Mouse (Mus musculus): ENCODE measurements around the gene Gm49486.

Gene Gm49486

DNA sequence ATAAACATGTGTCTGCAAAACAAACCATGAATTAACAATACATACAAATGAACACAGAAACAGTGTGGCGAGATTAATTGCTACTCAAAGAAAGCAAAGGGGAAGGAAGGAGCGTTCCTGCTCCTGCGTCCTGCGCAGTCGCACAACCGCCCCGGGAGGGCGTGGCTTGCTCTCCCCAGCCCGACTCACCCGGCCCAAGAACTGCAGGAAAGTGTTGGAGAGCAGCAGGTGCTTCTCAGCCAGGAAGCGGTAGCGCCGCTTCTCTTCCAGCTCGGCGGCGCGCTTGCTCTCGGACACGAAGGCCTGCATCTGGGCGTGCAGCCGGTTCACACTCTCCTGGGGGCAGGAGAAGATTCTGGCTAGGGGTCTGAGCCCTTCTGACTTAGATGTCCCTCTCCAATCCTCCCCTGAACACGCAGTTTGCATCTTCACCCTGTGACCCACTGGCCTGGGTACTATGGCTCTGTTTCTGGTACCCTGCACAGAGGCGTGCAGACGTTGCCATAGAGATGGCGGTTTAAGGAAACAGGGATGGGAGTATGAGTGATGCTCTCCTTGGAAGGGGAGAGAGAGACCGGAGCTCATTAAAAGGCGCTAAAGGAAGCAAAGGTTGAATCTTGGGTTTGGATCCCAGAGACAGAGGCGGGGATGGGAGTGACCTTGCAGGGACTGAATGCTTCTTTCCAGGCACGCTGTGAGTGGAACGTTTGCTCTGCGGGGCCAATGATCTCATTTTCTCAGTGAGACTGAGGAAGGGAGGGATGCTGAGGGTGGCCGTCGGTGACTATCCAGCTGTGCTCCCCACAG is 41.3 kb downstream of the Gm49486 start:
- peak; percentile 58 to 76 for DNase-seq (ENCODE audit: low spot score in 2 of 2)

DNA sequence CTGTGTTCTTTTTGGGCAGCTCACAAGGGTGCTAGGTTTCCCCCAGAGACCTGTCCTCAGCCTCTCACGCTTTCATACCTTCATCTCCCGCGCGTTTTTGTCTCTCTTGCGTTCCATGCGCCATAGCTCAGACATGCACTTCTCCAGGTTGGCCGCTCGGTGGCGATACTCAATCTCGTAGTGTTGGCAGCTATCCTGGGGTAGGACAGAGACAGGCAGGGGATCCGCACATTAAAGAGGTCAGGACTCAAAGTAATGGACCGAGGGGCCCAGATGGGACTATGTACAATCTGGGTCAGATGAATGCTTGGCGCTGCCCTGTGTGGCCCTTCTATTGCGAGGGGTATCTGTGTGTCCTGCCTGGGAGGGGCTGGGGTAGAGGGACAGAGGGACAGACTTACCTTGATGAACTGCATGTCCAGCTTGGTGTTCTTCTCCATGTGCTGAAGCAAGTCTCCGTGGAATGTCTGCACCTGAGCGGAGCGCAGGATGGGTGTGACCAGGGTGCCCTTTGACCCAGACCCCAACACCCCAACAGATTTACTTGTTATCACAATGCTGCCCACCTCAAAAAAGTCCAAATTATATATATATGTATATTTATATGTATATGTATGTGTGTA is 42.0 kb downstream of the Gm49486 start:
- no peak for DNase-seq (ENCODE audit: low spot score in 2 of 2)

DNA sequence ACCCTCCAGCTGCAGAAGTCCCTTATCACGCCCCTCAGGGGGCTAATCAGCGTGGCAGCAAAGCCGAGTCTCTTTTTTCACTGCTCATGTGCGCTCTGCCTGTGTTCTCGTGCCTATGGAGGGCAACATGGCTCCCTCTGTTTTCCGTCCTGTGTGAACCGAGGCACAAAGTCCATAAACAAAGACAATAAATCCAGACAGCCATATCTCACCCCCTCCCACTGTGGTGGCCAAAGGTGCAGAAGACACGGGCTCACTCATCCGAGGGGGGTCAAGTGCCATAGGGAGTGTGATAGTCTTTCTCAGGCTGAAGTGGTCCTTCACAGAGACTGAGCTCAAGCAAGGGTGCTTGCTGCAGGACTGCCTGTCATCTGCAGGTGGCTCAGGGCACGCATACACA is 43.8 kb downstream of the Gm49486 start:
- no peak for DNase-seq (ENCODE audit: low spot score in 2 of 2)

DNA sequence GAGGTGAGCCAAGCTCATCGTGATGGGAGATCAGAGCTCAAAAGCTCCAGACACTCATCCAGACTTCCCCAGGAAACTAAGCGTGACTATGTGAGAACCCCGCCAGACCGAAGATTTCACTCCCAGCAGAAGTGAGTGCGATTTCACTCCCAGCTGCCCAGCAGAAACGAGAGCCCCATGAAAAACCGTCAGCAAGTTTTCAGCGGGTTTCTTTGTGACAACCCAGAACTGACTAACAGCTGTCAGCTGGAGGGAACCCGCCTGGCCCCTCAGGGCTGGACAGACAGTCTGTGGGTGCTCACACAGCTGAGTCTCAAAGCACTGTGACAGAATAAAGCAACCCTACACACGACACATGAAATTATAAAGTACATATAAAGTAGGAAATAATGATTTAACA is 48.5 kb downstream of the Gm49486 start:
- DNase-seq (ENCODE audit: low spot score in 2 of 2) = no peak

DNA sequence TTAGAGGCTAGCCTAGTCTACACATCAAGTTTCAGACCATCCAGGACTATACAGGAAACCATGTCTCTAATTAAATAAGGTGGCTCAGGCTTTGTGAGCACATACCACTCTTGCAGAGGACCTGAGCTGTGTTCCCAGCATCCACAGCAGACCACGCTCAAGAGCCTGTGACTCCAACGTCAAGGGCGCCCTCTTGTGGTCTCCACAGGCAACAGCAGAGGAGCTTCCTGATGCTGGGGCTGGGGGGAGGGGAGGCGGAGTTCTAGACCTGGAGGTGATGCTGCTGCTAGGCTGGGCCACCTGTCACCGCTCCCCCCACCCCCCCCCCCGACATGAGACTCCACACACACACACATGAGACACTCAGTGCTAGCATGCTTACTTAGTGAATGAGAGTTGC is 51.0 kb downstream of the Gm49486 start:
- DNase-seq (ENCODE audit: low spot score in 2 of 2) = no peak

DNA sequence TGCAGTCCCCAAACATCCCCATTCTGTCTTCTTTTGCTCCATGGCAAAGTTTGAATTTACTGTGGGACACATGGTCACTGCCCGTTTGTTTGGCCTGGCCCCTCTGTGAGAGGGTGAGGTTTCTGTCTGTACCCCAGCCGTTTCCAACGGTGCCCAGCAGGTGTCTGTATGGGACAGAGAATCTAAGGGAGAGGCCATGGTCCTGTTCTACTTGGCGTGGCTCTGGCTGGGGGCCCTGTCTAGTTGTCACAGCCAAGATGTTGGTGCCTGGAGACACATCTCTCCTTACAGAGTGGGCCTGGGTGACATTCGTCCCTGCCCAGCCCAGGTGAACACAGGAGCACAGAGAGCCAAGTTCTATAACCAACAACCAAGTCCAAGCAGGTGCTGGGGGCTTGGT is 51.7 kb downstream of the Gm49486 start:
- no peak for DNase-seq (ENCODE audit: low spot score in 2 of 2)

DNA sequence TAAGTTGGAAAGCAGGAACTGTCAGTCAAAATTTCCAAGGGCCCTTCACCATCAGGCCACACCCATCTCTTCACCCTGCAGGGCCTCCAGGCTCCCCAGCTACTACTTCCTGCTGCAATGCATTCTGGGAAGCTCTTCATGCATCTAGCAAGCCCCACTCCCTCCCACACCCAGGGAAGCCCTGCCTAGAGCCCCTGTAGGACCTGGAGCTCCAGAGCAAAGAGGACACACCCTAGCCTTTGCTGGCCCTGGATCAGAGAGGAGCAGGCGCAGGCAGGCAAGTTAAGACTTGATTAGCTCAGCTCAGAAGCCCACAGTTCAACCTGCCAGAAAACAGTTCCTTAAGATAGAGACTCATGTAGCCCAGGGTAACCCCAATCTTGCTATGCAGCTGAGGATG is 52.2 kb downstream of the Gm49486 start:
- DNase-seq (ENCODE audit: low spot score in 2 of 2) = no peak

DNA sequence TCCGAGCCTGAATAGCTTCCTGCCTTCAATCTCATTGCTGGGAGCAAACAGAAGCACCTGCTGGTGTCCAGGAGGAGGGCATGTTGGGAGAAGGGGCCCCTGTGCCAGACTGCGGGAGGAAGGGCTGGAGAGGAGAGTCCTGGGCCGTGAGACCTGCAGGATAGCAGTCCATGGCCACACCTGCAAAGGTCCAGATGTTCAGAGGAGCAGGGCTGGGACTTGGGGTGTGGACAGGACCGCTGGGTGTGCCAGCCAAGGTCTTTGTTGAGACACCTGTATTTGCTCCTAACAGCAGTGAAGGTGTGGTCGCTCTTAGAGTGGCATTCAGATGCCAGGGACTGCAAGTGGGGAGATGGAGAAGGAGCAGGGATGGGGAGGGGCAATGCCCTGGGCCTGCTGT is 53.2 kb downstream of the Gm49486 start:
- no peak for DNase-seq (ENCODE audit: low spot score in 2 of 2)

DNA sequence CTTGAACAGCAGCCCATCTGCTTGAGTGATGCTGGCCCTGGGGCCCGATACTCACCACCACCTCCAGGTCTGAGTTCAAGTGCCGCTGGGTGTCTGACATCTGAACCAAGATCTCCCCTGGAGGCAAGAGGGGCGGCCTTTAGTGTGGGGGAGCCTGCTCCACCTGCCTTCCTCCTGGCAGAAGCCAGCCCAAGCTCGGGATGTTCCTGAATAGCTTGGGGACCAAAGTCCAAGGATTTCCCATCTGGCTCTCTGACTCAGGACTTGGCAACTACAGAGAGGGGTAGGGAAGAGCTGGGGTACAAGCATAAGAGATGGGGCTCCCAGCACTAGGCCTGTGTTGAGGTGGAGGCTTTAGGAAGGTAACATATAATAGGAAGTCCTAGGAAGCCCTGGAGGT is 54.2 kb downstream of the Gm49486 start:
- DNase-seq (ENCODE audit: low spot score in 2 of 2) = no peak

DNA sequence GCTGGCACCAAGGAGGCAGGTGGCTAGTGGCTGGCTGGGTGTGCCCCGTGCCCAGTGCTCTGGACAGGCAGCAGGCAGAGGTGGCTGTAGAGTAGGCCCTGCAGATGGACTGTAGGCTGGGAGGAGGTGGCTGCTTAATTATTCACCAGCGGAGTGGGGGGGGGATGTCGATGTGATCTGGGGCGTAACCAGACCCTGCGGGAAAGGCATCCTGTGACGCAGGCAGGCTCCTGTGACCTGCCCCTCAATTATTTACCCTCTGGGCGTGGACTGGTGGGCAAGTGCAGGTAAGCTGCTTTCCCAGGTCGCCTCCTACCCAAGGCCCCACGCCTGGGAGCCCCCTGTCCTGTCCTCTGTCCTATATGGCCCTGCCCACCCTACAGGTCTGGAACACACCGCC is 56.2 kb downstream of the Gm49486 start, which contains the start of gene Baiap2l2:
TSS of gene Baiap2l2 (minus strand) at position 139 of the 400 bp plus-strand sequence.
- no peak for DNase-seq (ENCODE audit: low spot score in 2 of 2)

DNA sequence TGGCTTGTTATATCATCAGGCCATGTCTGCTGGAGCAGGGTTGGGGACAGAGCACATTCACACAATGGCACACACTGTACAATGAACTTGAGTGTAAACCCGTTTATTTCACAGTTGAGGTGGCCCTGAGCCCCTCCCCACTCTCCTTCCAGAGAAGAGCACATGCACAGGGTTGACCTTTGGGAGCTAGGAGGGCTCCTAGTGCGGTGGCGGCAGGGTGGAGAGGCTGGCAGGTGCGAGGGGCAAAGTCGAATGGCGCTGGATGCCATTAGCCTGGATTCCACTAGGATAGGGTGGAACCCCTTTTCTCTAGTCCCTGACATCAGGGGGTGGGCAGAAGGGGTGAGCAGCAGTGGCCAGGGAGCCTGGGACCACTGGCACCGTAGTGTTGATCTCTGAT is 57.0 kb downstream of the Gm49486 start:
- DNase-seq (ENCODE audit: low spot score in 2 of 2) = no peak

DNA sequence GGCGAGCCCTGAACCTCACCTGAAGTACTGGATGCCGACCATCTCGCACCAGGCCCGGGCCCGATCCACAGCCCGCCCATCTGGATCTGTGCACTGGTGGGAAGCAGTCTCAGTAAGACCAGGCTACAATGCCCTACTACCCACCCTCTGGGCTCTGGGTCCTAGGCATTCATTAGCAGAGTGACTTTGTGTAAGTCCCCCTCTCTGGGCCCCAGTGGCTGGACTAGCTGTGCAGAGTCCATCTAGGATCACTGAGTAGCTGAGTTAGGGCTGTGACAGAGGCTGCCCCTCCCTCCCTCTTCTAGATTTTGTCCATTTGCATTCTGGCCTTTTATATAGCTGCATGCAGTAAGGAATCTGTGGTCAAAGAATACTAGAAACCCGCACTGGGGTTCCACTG is 57.9 kb downstream of the Gm49486 start:
- no peak for DNase-seq (ENCODE audit: low spot score in 2 of 2)

DNA sequence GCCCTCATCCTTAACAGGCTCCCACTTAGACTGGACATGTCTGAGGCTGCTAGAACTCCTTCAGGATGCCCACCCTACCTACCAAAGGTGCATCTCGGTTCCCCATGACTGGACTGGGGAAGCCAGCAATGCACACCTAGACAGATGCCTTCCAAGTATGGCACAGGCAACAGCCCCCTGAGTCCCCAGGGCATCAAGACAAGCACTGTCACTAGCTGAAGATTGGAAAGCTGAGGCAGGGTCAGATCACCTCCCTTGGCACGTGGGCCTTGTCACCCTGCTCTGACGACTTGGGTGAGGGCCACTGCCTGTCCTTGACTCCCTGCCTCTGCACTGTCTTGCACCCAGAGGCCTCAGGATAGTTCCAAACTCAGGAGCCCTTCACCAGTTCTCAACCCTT is 59.2 kb downstream of the Gm49486 start:
- no peak for DNase-seq (ENCODE audit: low spot score in 2 of 2)

DNA sequence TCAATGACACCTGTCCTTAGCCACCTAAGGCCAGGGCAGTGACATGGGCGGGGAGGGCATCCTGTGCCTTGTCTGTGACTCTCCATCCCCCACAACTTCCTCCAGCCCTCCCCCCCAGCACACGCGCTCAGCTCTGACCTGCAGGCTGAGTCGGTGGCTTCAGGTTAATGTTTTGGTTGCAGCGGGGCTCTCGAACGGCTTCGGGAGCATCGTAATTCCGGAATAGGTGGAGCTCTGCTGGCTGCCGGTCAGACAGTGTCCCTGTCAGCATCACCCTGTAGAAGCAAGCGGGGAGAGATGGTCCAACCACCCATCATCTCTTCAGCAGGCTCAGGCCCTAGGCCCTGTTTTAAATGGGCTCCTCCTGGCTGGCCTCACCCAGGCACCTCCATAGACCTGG is 60.2 kb downstream of the Gm49486 start:
- no peak for DNase-seq (ENCODE audit: low spot score in 2 of 2)

DNA sequence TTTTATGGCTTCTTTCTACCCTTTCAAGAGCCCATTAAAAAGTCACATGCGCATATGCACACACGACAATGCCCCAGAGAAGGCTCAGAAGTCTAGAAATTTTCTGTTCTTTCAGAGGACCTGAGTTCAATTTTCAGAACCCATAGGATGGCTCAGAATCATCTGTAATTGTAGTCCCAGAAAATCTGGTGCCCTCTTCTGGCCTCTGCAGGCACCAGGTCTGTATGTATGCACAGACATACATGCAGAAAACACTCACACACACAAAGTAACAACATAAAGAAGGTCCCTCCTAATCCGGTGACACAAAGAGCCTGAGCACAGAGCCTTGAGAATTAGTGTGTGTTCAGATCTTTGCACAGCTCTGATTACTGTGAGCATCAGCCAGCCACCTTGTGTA is 61.1 kb downstream of the Gm49486 start:
- DNase-seq (ENCODE audit: low spot score in 2 of 2) = no peak

DNA sequence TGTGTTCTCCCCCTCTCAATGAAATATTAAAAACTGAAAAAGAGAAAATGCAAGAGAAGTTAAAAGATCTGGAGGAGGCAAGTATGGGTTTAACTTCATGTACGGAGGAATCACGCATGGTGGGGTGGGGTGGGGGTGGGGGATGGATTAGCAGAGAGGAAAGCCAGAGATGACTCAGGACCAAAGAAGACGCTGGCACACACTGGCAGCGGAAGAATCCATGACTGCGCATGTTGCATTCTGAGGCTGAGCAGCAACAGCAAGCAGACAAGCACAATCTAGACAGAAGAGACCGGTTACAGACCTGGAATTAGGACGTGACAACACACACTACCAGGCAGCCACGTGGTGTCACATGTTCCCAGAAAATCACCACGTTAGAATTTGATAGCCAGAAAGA is 63.6 kb downstream of the Gm49486 start:
- no peak for DNase-seq (ENCODE audit: low spot score in 2 of 2)

DNA sequence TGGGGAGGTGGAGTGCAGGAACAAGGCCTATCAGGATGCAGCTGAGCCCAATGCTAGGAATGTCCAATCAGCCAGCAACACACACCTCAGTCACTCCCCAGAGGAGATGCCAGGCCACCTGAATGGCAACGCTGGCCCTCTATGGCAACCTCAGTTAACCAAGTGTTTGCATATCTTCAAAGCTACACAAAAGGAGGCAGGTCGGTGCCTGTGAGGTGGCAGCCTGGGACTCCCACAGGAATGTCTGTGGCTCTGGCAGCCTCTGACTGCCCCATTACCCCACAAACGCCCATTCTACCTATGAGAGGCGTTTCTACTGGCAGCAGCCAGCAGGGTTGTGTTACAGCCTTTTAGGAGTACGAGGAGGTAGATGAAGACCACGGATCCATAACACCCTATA is 69.4 kb downstream of the Gm49486 start:
- no peak for DNase-seq (ENCODE audit: low spot score in 2 of 2)

DNA sequence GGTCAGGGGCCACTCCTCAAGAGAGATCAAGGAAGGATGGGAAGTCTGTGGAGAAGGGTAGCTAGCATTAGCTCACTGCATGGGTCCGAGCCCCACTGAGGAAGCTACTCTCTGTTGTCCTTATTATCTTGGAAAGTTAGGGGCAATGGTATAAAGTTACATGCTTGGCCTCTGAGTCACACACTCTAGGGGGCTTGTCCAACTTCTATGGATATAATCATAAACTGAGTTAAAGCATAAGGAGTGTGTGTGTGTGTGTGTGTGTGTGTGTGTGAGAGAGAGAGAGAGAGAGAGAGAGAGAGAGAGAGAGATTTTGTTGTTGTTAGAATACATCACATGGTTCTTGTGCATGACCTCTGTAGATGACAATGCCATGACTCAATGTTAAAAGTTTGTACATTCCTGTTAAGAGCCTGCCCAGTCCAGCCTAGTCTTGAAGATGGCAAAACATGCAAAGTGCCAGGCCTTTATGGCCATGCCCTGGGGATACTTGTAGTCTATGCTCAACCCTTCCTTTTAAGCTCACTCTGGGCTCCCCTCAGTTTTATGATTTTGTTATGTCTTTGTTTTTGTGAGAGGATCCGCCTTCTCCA is 70.5 kb downstream of the Gm49486 start:
- no peak for DNase-seq (ENCODE audit: low spot score in 2 of 2)

DNA sequence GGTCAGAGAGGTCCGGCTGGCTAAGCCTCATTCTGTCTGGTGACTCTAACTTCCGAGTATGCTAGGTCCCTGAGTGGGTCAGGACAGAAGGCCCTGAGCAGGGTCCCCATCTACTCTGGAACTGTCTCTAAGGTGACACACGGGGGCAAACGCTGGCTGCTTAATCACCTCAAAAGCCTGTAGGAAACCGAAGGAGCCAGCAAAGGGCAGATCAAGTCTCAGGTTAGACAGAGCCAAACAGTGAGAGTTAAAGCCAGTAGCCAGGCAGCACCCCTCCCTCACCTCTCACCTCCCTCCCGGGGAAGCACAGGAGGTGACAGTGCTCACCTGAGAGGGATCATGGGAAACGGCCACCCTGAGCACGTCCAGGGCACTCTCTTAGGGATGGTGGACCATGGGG is 74.5 kb downstream of the Gm49486 start:
- DNase-seq (ENCODE audit: low spot score in 2 of 2) = no peak

DNA sequence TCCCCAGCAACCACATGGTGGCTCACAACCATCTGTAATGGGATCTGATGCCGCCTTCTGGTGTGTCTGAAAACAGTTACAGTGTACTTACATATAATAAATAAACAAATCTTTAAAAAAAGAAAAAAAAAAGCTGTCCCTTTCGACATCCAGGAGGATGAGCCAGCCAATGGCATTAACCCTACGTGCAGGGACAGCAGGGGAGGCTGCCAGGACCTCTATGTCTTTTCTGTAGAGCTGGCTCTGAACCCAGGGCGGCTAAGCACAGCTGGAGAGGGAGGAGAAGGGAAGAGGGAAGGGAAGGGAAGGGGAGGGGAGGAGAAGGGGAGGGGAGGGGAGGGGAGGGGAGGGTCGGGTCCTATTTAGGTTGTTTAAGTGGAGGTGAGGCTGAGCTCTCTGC is 75.6 kb downstream of the Gm49486 start:
- DNase-seq (ENCODE audit: low spot score in 2 of 2) = no peak

DNA sequence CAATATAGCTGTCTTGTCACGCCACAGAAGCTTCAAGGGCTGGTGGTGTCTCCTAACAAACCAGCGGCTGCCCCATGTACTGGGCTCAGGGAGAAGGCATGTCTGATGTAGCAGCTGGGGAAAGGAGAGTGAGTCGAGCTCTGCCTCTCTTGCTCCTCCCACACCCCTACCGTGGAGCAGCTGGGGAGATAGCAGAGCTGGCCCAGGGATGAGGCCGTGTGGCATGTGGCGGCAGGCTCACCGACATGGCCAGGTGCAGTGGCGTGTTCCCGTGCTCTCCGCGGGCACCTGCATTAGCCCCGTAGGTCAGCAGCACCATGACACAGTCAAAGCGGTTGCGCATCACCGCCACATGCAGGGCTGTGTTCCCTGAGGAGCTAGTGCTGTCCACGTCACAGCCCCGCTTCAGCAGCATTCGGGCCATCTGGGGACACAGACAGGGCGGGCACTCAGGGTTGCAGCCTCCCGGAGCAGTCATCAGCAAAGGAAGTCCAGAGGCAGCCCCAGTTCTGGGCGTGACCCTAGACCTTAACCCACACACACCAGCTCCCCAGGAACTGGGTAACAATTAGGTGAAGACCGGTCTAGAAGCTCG is 76.9 kb downstream of the Gm49486 start:
- DNase-seq (ENCODE audit: low spot score in 2 of 2) = peak in 1 of 2 experiments; percentile 22
